Mouse (Mus musculus): ENCODE data around the gene Kat8. TPM values are rescaled to one million over a fixed set of nuclear protein-coding genes. Genes with fewer than 3 reads are reported as not detected.
"Not testable (repeated sequence)": the region's sequence is repeated elsewhere in the genome, so short reads cannot be mapped to it uniquely, and the experiment has no call there.

Kat8 gene
- polyA plus RNA-seq, 1 experiment from 2014 or later: 15.0 TPM

DNA sequence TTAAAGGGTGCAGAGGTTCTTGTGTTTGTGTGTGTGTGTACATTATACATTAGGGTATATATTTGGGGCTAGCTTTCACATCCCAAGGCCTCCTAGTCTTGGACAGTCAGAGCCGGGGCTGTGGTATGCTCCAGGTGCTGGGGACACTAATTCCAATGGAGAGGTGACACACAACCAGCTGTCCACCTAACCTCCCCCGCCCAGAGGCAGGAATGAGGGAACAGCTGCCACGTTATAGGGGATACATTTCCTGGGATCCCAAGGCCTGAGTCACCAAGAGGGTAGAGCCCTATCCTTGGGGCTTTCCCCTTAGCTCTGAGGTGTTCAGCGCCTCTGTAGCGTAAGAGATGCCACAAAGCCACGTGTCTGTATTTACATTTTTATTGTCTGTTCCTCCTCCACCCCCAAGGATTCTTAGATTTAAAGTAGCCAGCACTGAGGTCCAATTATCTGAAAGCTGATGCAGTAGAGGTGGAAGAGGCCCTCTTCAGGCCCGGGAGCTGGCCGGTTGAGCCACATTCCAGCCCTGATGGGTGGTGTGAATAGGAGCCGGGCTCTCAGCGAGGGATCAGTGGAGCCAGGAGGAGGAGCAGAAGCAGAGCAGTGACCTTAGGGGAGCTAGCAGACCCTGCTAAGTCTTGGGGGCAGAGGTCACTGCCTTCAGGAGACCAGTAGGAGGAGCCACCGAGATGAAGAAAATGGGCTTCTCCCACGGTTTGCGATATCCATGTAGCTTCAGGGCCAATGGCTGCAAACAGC, 20.1 kb downstream of the Kat8 start:
- Histone ChIP-seq H3K4me3 (replicated peaks) (no peak overlapping the region), H3K4me1 (replicated peaks) (peaks cover 66% of the 10 kb centered on the region), H3K27me3 (peaks cover 9% of the 10 kb centered on the region; the same call in 1 of the 2 replicates), H3K9ac (no peak overlapping the region), H3K9me3 (replicated peaks) (no peaks in the 10 kb centered on the region), H3K4me2 (peak overlapping the region; percentile 8), H3K36me3 (replicated peaks) (0 out of 2 replicates have a peak, but pooled peaks cover 4% of the 10 kb centered on the region), H3K27ac (replicated peaks) (peak overlapping the region; percentile 64)
- 50% methylated on average over 13 of the region's 13 CpGs for WGBS (ENCODE audit: insufficient replicate concordance)
- ATAC-seq (ENCODE audit: insufficient read depth): no peak

DNA sequence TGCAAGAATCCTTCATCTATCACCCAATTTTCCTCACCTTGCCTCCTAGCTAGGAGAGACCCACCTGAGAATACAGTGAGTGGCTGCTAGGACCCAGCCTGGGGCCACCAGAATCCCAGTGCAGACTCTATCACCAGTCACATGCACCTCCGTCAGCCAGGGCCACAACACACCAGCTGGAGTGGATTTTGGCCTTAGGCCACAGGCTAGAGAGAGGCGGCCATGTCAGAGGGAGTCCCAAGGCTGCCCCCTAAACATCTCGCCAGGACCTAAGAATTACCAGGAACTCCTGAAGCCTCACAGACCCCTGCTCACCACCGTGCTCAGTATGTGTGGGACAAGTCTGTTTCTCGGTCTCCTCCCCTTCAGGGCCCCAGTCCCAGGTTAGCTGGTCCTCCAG, 21.8 kb downstream of the Kat8 start:
- WGBS (ENCODE audit: insufficient replicate concordance): 72% methylated on average over 5 of the region's 5 CpGs
- ATAC-seq (ENCODE audit: insufficient read depth): no peak
- no peak overlapping the region for H3K9ac ChIP-seq
- no peaks in the 10 kb centered on the region for H3K9me3 ChIP-seq (replicated peaks)
- no peak overlapping the region for H3K4me2 ChIP-seq
- no peaks in the 10 kb centered on the region for H3K36me3 ChIP-seq (replicated peaks)
- H3K4me3 ChIP-seq (replicated peaks): no peak overlapping the region
- H3K27ac ChIP-seq (replicated peaks): no peak overlapping the region
- peaks cover 59% of the 10 kb centered on the region for H3K4me1 ChIP-seq (replicated peaks)
- H3K27me3 ChIP-seq: peaks cover 6% of the 10 kb centered on the region; the same call in 1 of the 2 replicates

DNA sequence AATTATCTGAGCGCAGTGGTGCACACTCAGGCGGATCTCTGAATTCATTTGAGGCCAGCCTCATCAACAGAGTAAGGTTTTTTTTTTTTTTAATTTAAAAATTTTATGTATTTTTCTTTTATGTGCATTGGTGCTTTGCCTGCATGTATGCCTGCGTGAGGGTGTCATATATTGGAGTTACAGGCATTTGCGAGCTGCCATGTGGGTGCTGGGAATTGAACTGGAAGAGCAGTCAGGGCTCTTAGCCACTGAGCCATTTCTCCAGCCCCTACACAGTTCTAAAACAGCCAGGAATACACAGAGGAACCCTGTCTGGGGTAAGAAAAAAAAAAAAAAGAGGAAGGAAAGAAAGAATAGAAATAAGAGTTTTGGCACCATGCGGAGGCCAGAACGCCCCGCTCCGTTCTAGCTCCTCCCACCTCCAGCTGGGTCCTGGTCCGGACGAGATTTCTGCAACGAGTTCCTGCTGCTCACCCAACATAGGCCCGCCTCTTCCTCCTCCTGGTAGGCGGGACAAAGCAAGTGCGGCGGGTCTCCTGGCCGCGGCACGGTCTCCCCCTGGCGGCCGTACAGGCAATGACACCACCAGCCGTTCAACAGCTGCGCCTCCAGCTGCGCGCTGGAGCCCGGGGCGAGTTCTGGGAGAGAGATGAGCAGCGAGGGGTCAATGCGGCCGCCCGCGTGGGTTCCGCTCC, 22.9 kb downstream of the Kat8 start:
- peak overlapping the region; percentile 81 for H3K9ac ChIP-seq
- peaks cover 48% of the 10 kb centered on the region for H3K4me1 ChIP-seq (replicated peaks)
- H3K9me3 ChIP-seq (replicated peaks): no peaks in the 10 kb centered on the region
- WGBS (ENCODE audit: insufficient replicate concordance): 6% methylated on average over 32 of the region's 32 CpGs
- peak overlapping the region; percentile 53; the same call in 1 of the 2 replicates for H3K27ac ChIP-seq (replicated peaks)
- peak; percentile 89 for ATAC-seq (ENCODE audit: insufficient read depth)
- H3K36me3 ChIP-seq (replicated peaks): no peaks in the 10 kb centered on the region
- 0 out of 2 replicates have a peak, but pooled peaks cover 2% of the 10 kb centered on the region for H3K27me3 ChIP-seq
- H3K4me2 ChIP-seq: peak overlapping the region; percentile 100
- H3K4me3 ChIP-seq (replicated peaks): peak overlapping the region; percentile 72

DNA sequence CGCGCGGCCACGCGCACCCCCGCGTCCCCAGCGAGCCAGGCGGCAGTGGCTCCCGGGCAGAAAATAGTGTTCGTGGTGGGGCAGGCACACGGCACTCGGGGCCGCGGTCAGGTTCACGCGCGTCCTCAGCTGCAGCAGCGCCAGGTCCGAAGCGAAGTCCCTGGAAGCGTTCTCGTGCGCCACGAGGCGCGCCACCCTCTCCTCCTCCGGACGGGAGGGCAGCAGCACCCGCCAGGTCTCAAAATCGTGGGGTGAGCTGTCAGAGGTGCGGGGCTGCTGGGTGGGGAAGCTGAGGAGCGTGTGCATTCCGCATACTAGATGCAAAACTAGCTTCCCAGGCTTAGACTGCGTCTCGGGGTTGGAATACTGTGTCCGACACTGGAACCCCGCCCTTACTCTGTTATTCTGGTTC, 23.4 kb downstream of the Kat8 start:
- WGBS (ENCODE audit: insufficient replicate concordance): under 1% methylated on average over 38 of the region's 38 CpGs

DNA sequence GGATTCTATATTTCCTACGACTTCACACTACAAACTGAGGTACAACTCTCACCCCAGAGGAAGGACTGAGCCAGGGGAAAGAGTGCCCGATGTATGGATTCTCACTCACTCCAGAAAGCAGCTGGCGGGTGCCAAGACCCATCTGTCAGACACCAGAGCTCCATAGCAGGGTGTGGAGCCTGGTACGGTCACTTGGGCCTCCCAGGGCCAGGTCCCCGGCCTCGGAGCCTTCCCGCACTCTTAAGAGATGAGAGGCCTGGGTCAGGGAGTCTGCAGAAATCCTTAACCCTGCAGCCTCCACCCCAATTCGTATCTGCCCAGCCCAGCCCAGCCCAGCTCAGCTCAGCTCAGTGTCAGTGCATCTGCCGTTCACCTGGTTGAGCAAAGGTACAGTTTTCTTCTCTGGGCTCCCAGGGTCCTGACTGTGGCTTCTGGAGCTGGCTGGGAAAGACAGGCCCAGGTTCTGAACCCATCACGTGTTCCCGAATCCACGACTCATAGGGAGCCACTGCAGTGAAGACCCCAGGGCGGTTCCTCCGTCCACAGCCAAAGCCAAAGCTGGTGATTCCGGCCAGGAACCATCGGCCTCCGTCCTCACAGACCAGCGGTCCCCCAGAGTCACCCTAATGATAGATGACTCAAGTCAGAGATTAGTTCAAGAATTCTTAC, 24.0 kb downstream of the Kat8 start:
- H3K9ac ChIP-seq: peak overlapping the region; percentile 81
- no peaks in the 10 kb centered on the region for H3K9me3 ChIP-seq (replicated peaks)
- H3K27me3 ChIP-seq: no peaks in the 10 kb centered on the region
- peak overlapping the region; percentile 100 for H3K4me2 ChIP-seq
- ATAC-seq (ENCODE audit: insufficient read depth): no peak
- H3K27ac ChIP-seq (replicated peaks): no peak overlapping the region
- peak overlapping the region; percentile 72 for H3K4me3 ChIP-seq (replicated peaks)
- H3K36me3 ChIP-seq (replicated peaks): no peaks in the 10 kb centered on the region
- WGBS (ENCODE audit: insufficient replicate concordance): 54% methylated on average over 18 of the region's 18 CpGs
- peaks cover 39% of the 10 kb centered on the region for H3K4me1 ChIP-seq (replicated peaks)

More for the DNA sequence above, 23.4 kb downstream of the Kat8 start:
- peak overlapping the region; percentile 72 for H3K4me3 ChIP-seq (replicated peaks)
- H3K27me3 ChIP-seq: no peaks in the 10 kb centered on the region
- H3K27ac ChIP-seq (replicated peaks): peak overlapping the region; percentile 53; the same call in 1 of the 2 replicates
- no peaks in the 10 kb centered on the region for H3K9me3 ChIP-seq (replicated peaks)
- peaks cover 43% of the 10 kb centered on the region for H3K4me1 ChIP-seq (replicated peaks)
- no peaks in the 10 kb centered on the region for H3K36me3 ChIP-seq (replicated peaks)
- peak; percentile 47 for ATAC-seq (ENCODE audit: insufficient read depth)
- peak overlapping the region; percentile 100 for H3K4me2 ChIP-seq
- peak overlapping the region; percentile 81 for H3K9ac ChIP-seq

DNA sequence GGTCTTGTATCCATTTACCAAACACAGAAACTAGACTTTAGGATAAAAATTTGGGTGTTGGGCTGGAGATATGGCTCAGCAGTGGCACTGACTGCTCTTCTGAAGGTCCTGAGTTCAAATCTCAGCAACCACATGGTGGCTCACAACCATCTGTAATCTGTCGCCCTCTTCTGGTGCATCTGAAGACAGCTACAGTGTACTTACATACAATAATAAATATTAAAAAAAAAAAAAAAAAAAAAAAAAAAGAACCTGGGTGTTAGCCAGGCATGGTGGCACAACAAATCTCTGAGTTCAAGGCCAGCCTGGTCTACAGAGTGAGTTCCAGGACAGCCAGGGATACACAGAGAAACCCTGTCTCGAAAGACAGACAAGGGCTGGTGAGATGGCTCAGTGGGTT, 29.8 kb downstream of the Kat8 start:
- H3K4me2 ChIP-seq; H3K9ac ChIP-seq; H3K4me1 ChIP-seq (replicated peaks); H3K9me3 ChIP-seq (replicated peaks); H3K36me3 ChIP-seq (replicated peaks); ATAC-seq (ENCODE audit: insufficient read depth); H3K4me3 ChIP-seq (replicated peaks); H3K27ac ChIP-seq (replicated peaks): not testable (repeated sequence)
- WGBS (ENCODE audit: insufficient replicate concordance): 40% methylated on average over 2 of the region's 2 CpGs
- peaks cover 40% of the 10 kb centered on the region for H3K27me3 ChIP-seq

DNA sequence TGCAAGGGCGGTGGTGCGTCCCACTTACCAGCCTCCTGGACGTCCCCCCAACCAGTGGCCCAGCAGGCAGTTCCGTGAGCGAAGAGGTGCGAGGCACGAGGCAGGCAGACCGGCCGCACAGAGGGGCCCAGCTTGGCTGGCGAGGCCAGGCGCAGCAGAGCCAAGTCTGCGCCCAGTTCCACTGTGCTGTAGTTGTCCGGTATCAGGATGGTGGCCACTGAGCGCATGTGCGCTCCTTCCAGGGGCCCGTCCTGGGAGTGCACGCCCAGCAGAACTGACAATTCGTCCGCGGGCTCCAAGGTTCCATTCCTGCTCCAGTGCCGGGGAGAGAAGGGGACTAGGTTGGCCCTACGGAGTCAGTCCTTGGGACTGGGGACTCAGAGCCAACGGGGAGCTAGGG, 32.3 kb downstream of the Kat8 start:
- ATAC-seq (ENCODE audit: insufficient read depth): no peak
- WGBS (ENCODE audit: insufficient replicate concordance): 19% methylated on average over 23 of the region's 23 CpGs
- peaks cover 40% of the 10 kb centered on the region for H3K27me3 ChIP-seq
- no peaks in the 10 kb centered on the region for H3K9me3 ChIP-seq (replicated peaks)
- H3K27ac ChIP-seq (replicated peaks): no peak overlapping the region
- no peaks in the 10 kb centered on the region for H3K36me3 ChIP-seq (replicated peaks)
- H3K4me2 ChIP-seq: no peak overlapping the region
- H3K4me1 ChIP-seq (replicated peaks): no peaks in the 10 kb centered on the region; the same call in 1 of the 2 replicates
- no peak overlapping the region for H3K4me3 ChIP-seq (replicated peaks)
- H3K9ac ChIP-seq: no peak overlapping the region

DNA sequence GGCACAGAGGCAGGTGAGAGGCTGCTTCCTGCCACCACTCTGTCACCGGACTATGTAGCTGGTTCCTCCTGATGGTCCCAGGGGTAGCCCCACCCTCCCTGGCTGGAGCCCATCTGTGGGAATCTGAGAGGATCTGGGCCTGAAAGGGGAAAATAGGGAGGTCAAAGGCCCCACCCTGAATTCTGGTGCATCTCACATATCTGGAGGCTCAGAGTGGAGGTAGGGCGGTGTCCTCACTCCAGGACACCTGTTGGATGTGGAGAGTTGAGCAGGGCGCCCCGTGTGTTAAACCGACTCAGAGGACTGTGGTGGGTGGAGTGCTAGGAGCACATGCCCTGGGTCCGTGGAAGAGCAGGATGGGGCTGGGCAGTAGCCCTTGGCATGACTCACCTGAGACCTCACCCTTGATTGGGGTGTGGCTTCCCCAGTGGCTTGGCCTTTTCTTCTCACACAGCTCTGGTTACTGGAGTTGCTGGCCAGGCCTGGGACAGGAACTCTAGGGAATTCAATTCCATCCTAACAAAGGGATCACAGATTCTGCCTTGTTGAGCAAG, 34.2 kb downstream of the Kat8 start, which contains the start of gene Prss36:
TSS of gene Prss36 (minus strand) at position 256 of the 554 bp plus-strand sequence.
- no peaks in the 10 kb centered on the region; the same call in 1 of the 2 replicates for H3K4me1 ChIP-seq (replicated peaks)
- H3K4me3 ChIP-seq (replicated peaks): no peak within 1 kb of the TSS
- no peaks in the 10 kb centered on the region for H3K36me3 ChIP-seq (replicated peaks)
- H3K27me3 ChIP-seq: peaks cover 48% of the 10 kb centered on the region
- no peak for ATAC-seq (ENCODE audit: insufficient read depth)
- H3K27ac ChIP-seq (replicated peaks): no peak within 1 kb of the TSS
- no peaks in the 10 kb centered on the region for H3K9me3 ChIP-seq (replicated peaks)
- WGBS (ENCODE audit: insufficient replicate concordance): 63% methylated on average over 6 of the region's 6 CpGs
- no peak within 1 kb of the TSS for H3K4me2 ChIP-seq
- H3K9ac ChIP-seq: no peak within 1 kb of the TSS

DNA sequence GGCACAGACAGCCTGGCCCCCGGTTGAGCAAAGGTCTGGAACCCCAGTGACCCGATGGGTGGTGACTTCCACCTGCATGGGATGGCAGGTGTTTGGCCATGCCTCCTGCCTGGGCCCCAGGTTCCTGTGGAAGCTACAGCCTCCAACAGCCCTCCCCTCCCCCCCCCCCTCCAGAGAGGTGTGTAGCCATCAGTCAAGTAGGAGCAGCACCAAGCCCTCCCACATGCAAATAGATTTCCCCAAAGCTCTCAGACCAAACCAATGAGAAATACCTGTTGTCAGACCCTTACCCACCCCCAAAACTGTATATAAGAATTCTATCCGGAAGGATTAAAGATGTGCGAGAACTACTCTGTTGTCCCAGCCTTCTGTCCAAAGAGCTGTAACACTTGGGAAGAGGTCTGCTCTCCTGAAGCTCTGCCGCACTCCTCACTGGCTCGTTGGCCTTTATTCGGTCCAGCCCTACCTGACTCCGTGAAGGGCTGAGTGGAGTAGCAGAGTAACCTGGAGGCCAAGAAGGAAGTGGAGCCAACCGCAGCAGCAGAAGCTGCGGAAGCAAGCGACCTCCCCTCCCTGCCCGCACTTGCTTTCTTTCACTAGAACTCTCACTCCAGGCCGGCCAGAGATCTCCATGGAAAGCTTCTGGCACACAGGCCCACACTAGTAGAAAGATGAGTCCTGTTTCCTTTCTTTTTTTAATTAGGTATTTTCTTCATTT, 40.7 kb downstream of the Kat8 start:
- no peak overlapping the region for H3K27ac ChIP-seq (replicated peaks)
- 21% methylated on average over 13 of the region's 13 CpGs for WGBS (ENCODE audit: insufficient replicate concordance)
- no peaks in the 10 kb centered on the region for H3K9me3 ChIP-seq (replicated peaks)
- peaks cover 17% of the 10 kb centered on the region; the same call in 1 of the 2 replicates for H3K27me3 ChIP-seq
- no peak for ATAC-seq (ENCODE audit: insufficient read depth)
- no peak overlapping the region for H3K4me3 ChIP-seq (replicated peaks)
- no peak overlapping the region for H3K9ac ChIP-seq
- H3K4me1 ChIP-seq (replicated peaks): no peaks in the 10 kb centered on the region
- no peaks in the 10 kb centered on the region for H3K36me3 ChIP-seq (replicated peaks)
- no peak overlapping the region for H3K4me2 ChIP-seq

DNA sequence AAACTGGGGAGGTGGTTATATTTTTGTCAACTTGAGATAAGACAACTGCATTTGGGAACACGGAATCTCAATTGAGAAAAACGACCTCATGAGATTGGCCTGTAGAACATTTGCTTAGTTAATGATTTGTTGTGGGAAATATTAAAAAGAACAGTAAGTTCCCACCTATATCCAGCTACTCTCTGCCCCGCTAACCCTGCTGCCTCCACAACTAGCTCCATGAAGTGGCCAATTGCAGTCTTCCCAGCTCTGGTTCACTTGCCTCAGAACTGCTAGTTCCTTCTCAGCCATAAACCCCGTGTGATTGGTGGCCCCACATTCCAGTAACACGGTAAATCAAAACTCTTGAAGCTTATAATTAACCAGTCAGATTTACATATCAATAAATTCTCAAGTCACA, 47.0 kb downstream of the Kat8 start:
- no peak for ATAC-seq (ENCODE audit: insufficient read depth)
- WGBS (ENCODE audit: insufficient replicate concordance): 48% methylated on average over 5 of the region's 5 CpGs
- no peak overlapping the region for H3K4me3 ChIP-seq (replicated peaks)
- H3K9me3 ChIP-seq (replicated peaks): no peaks in the 10 kb centered on the region
- H3K4me2 ChIP-seq: no peak overlapping the region
- H3K4me1 ChIP-seq (replicated peaks): no peaks in the 10 kb centered on the region
- H3K9ac ChIP-seq: no peak overlapping the region
- no peak overlapping the region for H3K27ac ChIP-seq (replicated peaks)
- H3K27me3 ChIP-seq: no peaks in the 10 kb centered on the region
- no peaks in the 10 kb centered on the region for H3K36me3 ChIP-seq (replicated peaks)
